Mouse (Mus musculus) olfactory bulb, adult 2 months (tissue): ENCODE results near the gene Ctf2. TPM values are rescaled to one million over a fixed set of nuclear protein-coding genes. Genes with fewer than 3 reads are reported as not detected.

Experiments
- H3K27ac ChIP-seq: fragments of 200-500 bp; 2 replicates; pipeline ENCODE4 v1.5.1; 2012; ENCODE audit warnings: low read depth, low read length; ENCODE audit not compliant: insufficient read depth
- H3K4me1 ChIP-seq: fragments of 200-500 bp; 2 replicates; pipeline ENCODE4 v1.6.1; 2012; ENCODE audit warnings: low read length; ENCODE audit not compliant: control insufficient read depth, insufficient read depth
- H3K4me3 ChIP-seq: fragments of 200-500 bp; 2 replicates; pipeline ENCODE4 v1.5.1; 2012; ENCODE audit warnings: mild to moderate bottlenecking, low read depth, low read length, moderate library complexity; ENCODE audit not compliant: insufficient read depth
- CTCF ChIP-seq: fragments of 200-500 bp; IDR thresholded peaks from 2 replicates; pipeline ENCODE4 v1.5.1; 2012; ENCODE audit warnings: low read depth, mild to moderate bottlenecking, low read length, moderate library complexity; ENCODE audit not compliant: insufficient read depth
- POLR2A ChIP-seq: fragments of 200-500 bp; IDR thresholded peaks from 2 replicates; pipeline ENCODE4 v1.6.1; 2012; ENCODE audit warnings: mild to moderate bottlenecking, low read depth, low read length, moderate library complexity; ENCODE audit not compliant: insufficient read depth
- WGBS: fragments of 180-500 bp; shearing (Covaris S2); methylation state at CpG from one replicate; pipeline ENCODE4 v1.1.7; 2018; 5-methylcytosine and 5-hydroxymethylcytosine counted together
- polyA plus RNA-seq: library from polyadenylated mRNA; stranded (reverse); fragments of >200 nt; gene quantifications from 2 replicates; pipeline ENCODE4 v1.2.4, GENCODE M21; 2012; ENCODE audit warnings: low replicate concordance; ENCODE audit not compliant: missing spikeins, insufficient read depth, insufficient read length

Ctf2 gene
- polyA plus RNA-seq, 1 experiment, result not detected

- H3K4me3 ChIP-seq, result peak overlapping the region; percentile 60
- no peak overlapping the region for H3K27ac ChIP-seq
- 35% methylated on average over 6 of the region's 6 CpGs for WGBS
- TF ChIP-seq CTCF (no peak), POLR2A (no peak)
- H3K4me1 ChIP-seq, result peaks cover 33% of the 10 kb centered on the region
Observed at GRCm38 (mm10) chr7:127747559-127748234, 15.7 kb upstream of the Ctf2 start.

- TF ChIP-seq POLR2A, result no peak; the same call in 1 of the 2 replicates
- TF ChIP-seq CTCF, result no peak
- Histone ChIP-seq H3K27ac (no peak overlapping the region), H3K4me1 (peaks cover 29% of the 10 kb centered on the region), H3K4me3 (peak overlapping the region; percentile 60)
- WGBS, result 1% methylated on average over 54 of the region's 62 CpGs
Observed at GRCm38 (mm10) chr7:127746494-127747491, 14.8 kb upstream of the Ctf2 start.

- TF ChIP-seq POLR2A, result peak; percentile 51
- no peak for TF ChIP-seq CTCF
- WGBS, result under 1% methylated on average over 39 of the region's 39 CpGs
- Histone ChIP-seq H3K4me1 (peaks cover 27% of the 10 kb centered on the region), H3K4me3 (peak overlapping the region; percentile 60), H3K27ac (peak overlapping the region; percentile 58)
Observed at GRCm38 (mm10) chr7:127745652-127746493, 13.9 kb upstream of the Ctf2 start.

GRCm38 (mm10) chr7:127745251-127745651 lies 13.3 kb upstream of the Ctf2 start:
- Histone ChIP-seq H3K27ac (peak overlapping the region; percentile 58), H3K4me1 (peaks cover 23% of the 10 kb centered on the region), H3K4me3 (peak overlapping the region; percentile 60)
- under 1% methylated on average over 19 of the region's 19 CpGs for whole genome bisulfite sequencing
- TF ChIP-seq CTCF, result no peak
- TF ChIP-seq POLR2A, result no peak

GRCm38 (mm10) chr7:127744366-127745045 lies 12.5 kb upstream of the Ctf2 start, which contains the start of gene Fbxl19:
Fbxl19 (plus strand) TSS chr7:127744543.
- no peak for TF ChIP-seq POLR2A
- TF ChIP-seq CTCF, result peak; percentile 20; the same call in 1 of the 2 replicates
- Histone ChIP-seq H3K27ac (peak within 1 kb of the TSS; percentile 58), H3K4me1 (peaks cover 19% of the 10 kb centered on the region), H3K4me3 (peak within 1 kb of the TSS; percentile 60)
- under 1% methylated on average over 26 of the region's 26 CpGs for WGBS

GRCm38 (mm10) chr7:127730170-127730569 lies 1.8 kb downstream of the Ctf2 start:
- H3K4me1 ChIP-seq, result no peaks in the 10 kb centered on the region
- 74% methylated on average over 4 of the region's 4 CpGs for WGBS
- TF ChIP-seq POLR2A (no peak), CTCF (no peak)
- no peak overlapping the region for H3K4me3 ChIP-seq
- H3K27ac ChIP-seq, result no peak overlapping the region

GRCm38 (mm10) chr7:127727898-127728297 lies 4.1 kb downstream of the Ctf2 start:
- H3K4me1 ChIP-seq, result no peaks in the 10 kb centered on the region
- no peak overlapping the region for H3K27ac ChIP-seq
- 85% methylated on average over 7 of the region's 7 CpGs for WGBS
- no peak for TF ChIP-seq POLR2A
- no peak for TF ChIP-seq CTCF
- no peak overlapping the region for H3K4me3 ChIP-seq

GRCm38 (mm10) chr7:127725924-127726323 lies 6.0 kb downstream of the Ctf2 start:
- no peak overlapping the region for H3K4me3 ChIP-seq
- 76% methylated on average over 6 of the region's 6 CpGs for WGBS
- no peak for TF ChIP-seq POLR2A
- no peak for TF ChIP-seq CTCF
- no peak overlapping the region for H3K27ac ChIP-seq
- no peaks in the 10 kb centered on the region for H3K4me1 ChIP-seq

GRCm38 (mm10) chr7:127725490-127725889 lies 6.5 kb downstream of the Ctf2 start:
- 56% methylated on average over 2 of the region's 2 CpGs for WGBS

More at GRCm38 (mm10) chr7:127725490-127725889, 6.5 kb downstream of the Ctf2 start:
- Histone ChIP-seq H3K4me3 (no peak overlapping the region), H3K4me1 (no peaks in the 10 kb centered on the region), H3K27ac (no peak overlapping the region)
- TF ChIP-seq CTCF (no peak), POLR2A (no peak)
